Mouse (Mus musculus) retina, postnatal 7 days (tissue): ENCODE data around the gene Aldh1a2.

Source experiments
- DNase-seq: peaks from one replicate; pipeline ENCODE4 v3.0.0-alpha.2; 2012; ENCODE audit warnings: low read depth, low spot score

Gene Aldh1a2

GRCm38 (mm10) chr9:71216036-71216995, 727 bp downstream of the Aldh1a2 start:
- DNase-seq, result no peak

GRCm38 (mm10) chr9:71216996-71217792, 1.6 kb downstream of the Aldh1a2 start:
- DNase-seq, result no peak

GRCm38 (mm10) chr9:71217793-71218095, 2.2 kb downstream of the Aldh1a2 start:
- DNase-seq, result no peak

- no peak for DNase-seq
Measured at GRCm38 (mm10) chr9:71219161-71219560, 3.6 kb downstream of the Aldh1a2 start.

- no peak for DNase-seq
Measured at GRCm38 (mm10) chr9:71220401-71220800, 4.8 kb downstream of the Aldh1a2 start.

GRCm38 (mm10) chr9:71227226-71227970, 11.8 kb downstream of the Aldh1a2 start:
- DNase-seq, result no peak

GRCm38 (mm10) chr9:71230011-71230410, 14.4 kb downstream of the Aldh1a2 start:
- DNase-seq, result no peak

GRCm38 (mm10) chr9:71236540-71236939, 21.0 kb downstream of the Aldh1a2 start:
- no peak for DNase-seq

GRCm38 (mm10) chr9:71239926-71240325, 24.3 kb downstream of the Aldh1a2 start:
- no peak for DNase-seq

- DNase-seq, result no peak
Measured at GRCm38 (mm10) chr9:71241515-71242411, 26.2 kb downstream of the Aldh1a2 start.

- no peak for DNase-seq
Measured at GRCm38 (mm10) chr9:71242412-71242781, 26.8 kb downstream of the Aldh1a2 start.

GRCm38 (mm10) chr9:71254380-71254779, 38.8 kb downstream of the Aldh1a2 start:
- DNase-seq, result no peak

GRCm38 (mm10) chr9:71262711-71263110, 47.1 kb downstream of the Aldh1a2 start:
- no peak for DNase-seq

GRCm38 (mm10) chr9:71269711-71270110, 54.1 kb downstream of the Aldh1a2 start:
- no peak for DNase-seq

- no peak for DNase-seq
Measured at GRCm38 (mm10) chr9:71270205-71270604, 54.6 kb downstream of the Aldh1a2 start.

GRCm38 (mm10) chr9:71276149-71276721, 60.6 kb downstream of the Aldh1a2 start:
- no peak for DNase-seq

GRCm38 (mm10) chr9:71278741-71279140, 63.2 kb downstream of the Aldh1a2 start:
- no peak for DNase-seq

- no peak for DNase-seq
Measured at GRCm38 (mm10) chr9:71283156-71283555, 67.6 kb downstream of the Aldh1a2 start.

- DNase-seq, result no peak
Measured at GRCm38 (mm10) chr9:71285231-71285630, 69.6 kb downstream of the Aldh1a2 start.

- DNase-seq, result no peak
Measured at GRCm38 (mm10) chr9:71286420-71286819, 70.8 kb downstream of the Aldh1a2 start.

GRCm38 (mm10) chr9:71288738-71289137, 73.1 kb downstream of the Aldh1a2 start:
- no peak for DNase-seq
